Mouse (Mus musculus) fibroblast of lung, adult 2 months (primary cell): ENCODE measurements around the gene Mphosph6.

Experiments used
- DNase-seq: peaks from one replicate; pipeline ENCODE4 v3.0.0-alpha.2; 2011; ENCODE audit warnings: low read depth

Gene Mphosph6

DNA sequence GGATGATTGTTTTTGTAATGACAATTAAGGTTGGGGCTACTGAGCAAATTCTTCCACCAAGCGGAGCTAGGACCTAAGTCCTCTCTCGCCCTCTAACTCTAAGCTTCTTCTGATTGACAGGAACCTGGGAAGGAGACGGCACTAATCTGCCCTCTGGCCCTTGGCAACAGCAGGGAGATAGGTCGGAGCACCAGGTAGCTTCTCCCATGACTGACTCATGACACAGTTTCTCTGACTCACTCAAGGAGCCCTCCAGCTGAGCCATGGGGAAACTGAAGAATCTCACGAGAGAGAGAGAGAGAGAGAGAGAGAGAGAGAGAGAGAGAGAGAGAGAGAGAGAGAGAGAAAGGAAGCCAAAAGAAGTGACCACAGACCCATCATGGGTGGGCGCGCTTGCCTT is 32.8 kb downstream of the Mphosph6 start:
- no peak for DNase-seq

DNA sequence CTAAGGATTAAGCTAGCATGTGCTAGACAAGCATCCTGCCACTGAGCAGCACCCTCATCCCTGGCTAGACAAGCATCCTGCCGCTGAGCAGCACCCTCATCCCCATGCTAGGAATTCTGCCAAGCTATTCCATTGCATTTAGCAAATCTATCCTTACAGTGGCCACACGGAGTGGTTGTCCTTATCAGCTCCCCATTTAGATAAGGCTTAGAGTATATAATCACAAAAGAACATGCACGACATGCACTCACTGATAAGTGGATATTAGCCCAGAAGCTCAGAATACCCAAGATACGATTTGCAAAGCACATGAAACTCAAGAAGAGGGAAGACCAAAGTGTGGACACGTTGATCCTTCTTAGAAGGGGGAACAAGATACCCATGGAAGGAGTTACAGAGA is 35.8 kb downstream of the Mphosph6 start:
- DNase-seq, result no peak

DNA sequence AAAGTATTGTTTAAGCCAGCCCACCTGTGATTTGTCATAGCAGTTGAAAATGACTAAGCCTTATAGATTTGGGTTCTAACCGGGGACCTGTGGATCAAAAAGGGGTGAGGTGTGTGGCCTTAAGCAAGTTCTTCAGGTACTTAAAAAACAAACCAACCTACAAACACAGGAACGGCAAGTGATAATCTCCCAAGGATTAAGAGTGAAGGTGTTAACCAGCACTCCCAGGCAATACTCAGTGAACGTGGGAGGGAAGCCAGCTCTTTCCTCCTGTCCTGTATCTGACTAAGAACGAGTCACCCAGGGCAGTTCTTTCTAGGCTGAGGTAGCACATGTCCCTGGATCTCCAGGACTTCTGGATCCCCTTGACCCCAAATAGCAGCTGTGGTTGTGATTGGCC is 37.1 kb downstream of the Mphosph6 start:
- DNase-seq, result no peak

DNA sequence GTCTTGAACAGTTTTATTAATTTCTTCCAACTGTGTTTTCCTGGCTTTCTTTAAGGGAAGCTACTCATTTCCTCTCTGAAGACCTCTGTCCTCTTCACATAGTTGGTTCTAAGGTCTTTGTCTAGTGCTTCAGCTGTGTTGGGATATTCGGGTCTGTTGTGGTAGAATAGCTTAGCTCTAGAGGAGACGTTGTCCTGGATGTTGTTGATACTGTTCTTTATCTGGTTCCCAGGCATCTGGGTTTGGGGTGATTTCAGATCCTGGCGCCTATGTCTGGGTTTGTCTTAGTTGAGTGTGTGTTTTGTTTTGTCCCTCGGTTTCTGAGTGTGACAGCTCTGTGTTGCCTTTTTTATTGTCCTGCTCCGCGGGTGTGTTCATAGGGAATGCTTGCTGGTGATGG is 39.0 kb downstream of the Mphosph6 start:
- no peak for DNase-seq

DNA sequence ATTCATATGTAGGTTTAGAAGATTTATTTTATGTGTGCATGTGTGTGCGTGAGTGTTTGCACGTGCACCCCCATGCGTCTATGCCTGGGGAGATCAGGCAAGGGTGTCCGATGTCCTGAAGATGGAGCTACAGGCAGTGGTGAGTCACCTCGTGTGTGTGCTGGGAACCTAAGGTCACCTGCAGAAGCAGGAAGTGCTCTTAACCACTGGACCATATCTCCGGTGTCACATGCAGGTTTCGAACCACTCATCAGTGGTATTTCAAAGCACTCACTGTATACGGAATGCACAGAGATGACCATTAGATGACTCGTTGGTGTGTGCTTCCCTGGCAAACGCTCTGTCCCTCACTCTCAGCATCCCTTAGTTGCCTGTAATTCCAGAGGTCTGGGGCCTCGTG is 43.8 kb downstream of the Mphosph6 start:
- no peak for DNase-seq

DNA sequence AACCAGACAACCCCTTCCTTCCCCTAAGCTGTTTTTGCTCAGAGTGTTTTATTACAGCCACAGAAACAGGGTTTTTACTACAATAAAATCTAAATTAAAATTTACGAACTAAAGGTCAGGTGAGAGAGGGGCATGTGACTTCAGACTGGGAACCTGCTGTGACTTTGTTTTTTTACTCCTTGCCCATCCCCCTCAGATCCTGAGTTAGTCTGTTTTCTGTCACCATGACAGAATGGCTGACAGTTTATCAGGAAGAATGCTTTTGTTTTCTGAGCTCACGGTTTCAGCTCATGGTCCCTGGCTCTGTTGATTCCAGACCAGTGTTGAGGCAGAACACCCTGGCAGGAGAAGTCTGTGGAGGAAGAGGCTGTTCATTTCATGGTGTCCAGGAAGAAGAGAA is 52.3 kb downstream of the Mphosph6 start:
- no peak for DNase-seq

DNA sequence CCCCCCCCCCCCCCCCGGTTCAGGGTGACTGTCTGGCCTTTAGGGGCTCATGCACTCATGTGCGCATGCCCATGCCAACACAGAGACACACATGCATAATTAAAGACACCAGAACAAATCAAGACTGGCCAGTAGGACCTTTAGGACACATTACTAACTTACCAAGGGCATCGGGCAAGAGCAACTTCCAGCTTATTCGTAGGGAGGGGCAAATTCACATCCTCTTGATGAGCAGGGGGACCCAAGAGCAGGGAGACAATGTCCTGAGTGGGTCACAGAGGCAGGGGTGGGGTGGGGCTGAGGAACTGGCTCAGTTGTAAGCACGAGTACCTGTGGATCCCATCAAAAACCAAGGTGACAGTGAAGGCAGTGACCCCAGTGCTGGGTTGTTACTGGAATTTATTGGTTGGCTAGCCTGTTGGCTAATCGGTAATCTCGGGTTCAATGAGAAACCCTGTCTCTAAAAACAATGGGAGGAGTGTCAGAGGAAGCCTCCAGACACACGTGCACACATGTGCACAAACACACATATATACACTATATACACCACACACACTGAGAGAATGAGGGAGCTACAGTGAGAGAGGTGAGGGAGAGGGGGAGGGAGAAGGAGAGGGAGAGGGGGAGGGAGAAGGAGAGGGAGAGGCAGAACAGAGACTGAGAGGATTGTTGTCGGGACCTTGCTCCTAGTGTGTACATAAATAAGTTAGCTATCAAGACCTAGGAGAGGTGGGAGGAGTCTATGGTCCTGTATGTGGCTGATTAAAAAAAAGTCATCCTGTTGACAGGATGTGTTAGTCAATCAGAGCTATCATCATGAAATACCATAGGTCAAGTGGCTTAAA is 53.6 kb downstream of the Mphosph6 start:
- DNase-seq, result no peak

DNA sequence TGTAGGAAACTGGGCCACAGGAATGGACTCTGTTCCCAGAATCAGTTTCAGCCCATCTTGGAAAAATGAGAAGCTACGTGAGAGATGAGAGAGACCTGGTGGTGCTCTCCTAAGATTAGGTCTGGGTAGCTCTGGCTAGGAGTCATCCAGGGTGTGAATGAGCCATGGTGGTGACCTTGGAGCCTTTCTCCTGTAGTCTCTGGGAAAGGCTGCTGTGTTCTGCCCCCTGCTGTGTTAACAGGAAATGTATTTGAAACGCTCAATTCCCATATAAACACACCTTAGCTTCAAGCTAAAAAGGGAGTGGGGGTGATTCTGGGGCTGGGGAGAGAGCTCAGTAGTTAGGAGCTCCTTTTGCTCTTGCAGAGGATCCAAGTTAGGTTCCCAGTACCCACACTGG is 54.3 kb downstream of the Mphosph6 start:
- DNase-seq, result no peak

DNA sequence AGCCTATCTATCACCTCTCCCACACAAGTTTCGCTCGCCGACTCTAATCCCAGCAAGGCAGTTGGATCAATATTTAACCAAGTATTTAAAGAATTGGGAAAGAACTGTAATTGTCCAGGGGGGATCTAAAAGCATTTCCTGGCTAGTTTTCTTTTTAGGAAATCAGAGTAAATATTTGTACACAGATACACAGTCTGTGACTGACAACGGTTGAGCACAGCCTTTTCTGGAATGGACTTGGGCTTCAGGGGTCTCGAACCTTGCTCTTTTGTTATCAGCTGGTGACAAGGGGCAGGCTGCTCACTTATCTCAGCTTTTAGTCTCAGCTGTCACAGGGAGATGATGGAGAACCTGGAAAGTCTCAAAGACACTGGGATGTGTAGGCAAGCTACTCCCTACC is 55.1 kb downstream of the Mphosph6 start:
- no peak for DNase-seq

DNA sequence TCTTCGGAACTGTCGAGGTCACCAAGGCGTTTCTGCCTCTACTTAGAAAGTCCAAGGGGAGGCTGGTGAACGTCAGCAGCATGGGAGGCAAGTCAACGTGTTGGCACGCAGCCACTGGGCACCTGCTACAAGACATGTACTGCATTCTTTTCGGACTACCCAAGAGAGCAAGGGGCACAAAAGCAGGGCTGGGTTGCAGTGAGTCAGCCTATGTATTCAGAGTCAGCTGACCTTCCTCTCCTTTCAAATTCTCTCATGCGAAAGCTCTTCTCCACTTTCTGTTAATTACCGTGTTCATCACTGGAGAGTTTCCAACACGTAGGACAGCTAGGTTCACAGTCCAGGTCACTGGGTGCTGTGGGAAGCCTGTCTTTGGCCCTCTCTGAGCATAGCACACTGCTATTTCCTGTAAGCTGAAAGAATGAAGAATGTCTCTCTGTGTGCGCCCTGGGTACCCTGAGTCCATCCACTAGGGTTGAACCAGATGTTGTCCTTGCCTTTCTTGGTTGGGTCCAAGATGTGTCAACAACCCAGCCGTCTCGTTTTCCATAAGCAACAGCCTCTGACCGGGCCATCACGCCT is 59.2 kb downstream of the Mphosph6 start:
- no peak for DNase-seq
